Mouse (Mus musculus) heart, adult 9 months (tissue): ENCODE data around the gene Cdc25b.
A peak's percentile ranks its signal among the peaks of the same experiment; 100 is the strongest.
"Not testable (repeated sequence)": the region's sequence is repeated elsewhere in the genome, so short reads cannot be mapped to it uniquely, and the experiment has no call there.

Experiments used
- DNase-seq, 2 experiments: peaks; one replicate each; pipeline ENCODE4 v3.0.0; 2022; ENCODE audit warnings: low spot score in 2 of 2

Gene Cdc25b

GRCm38 (mm10) chr2:131226669-131227068, 39.9 kb downstream of the Cdc25b start:
- DNase-seq = not testable (repeated sequence)

GRCm38 (mm10) chr2:131227243-131227642, 40.5 kb downstream of the Cdc25b start:
- DNase-seq = no peak

GRCm38 (mm10) chr2:131232558-131232957, 45.8 kb downstream of the Cdc25b start:
- DNase-seq = no peak

GRCm38 (mm10) chr2:131233307-131234126, 46.8 kb downstream of the Cdc25b start, which contains the start of gene Mavs:
Mavs (plus strand) TSS chr2:131234063.
- DNase-seq = peak; percentile 96

- DNase-seq = no peak
Measured at GRCm38 (mm10) chr2:131234127-131234650, 47.4 kb downstream of the Cdc25b start.

- DNase-seq = no peak
Measured at GRCm38 (mm10) chr2:131234970-131235635, 48.4 kb downstream of the Cdc25b start.

GRCm38 (mm10) chr2:131242180-131242579, 55.4 kb downstream of the Cdc25b start:
- DNase-seq = no peak

- no peak for DNase-seq
Measured at GRCm38 (mm10) chr2:131242929-131243328, 56.2 kb downstream of the Cdc25b start.
